Mouse (Mus musculus): ENCODE measurements around the gene Krtap2-4. TPM values are rescaled to one million over a fixed set of nuclear protein-coding genes. Genes with fewer than 3 reads are reported as not detected.
"Not testable (repeated sequence)": the region's sequence is repeated elsewhere in the genome, so short reads cannot be mapped to it uniquely, and the experiment has no call there.

The Krtap2-4 gene
- total and polyA plus RNA-seq, 3 experiments, result not detected

DNA sequence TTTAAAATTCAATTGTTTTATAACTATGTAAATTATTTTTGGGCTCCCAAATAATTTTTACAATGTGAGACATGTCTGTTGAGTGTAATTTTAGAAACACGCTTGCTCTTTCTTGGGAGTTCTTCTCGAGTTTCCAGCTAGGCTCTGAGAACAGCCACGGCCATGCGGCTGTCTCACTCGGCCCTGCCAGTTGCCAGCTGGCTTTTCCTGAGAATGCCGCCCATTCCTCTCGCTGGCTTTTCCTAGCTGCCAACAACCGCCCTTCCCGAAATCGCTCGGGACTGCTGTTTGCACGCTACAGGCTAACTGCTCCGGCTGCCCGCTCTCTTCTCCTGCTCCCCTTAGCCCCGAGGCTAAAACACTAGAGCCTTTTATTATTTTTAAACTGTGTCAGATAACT lies 31.8 kb upstream of the Krtap2-4 start:
- Histone ChIP-seq H3K27me3 (ENCODE audit: insufficient read depth, low read length) (no peaks in the 10 kb centered on the region), H3K4me1 (ENCODE audit: insufficient read depth, low read depth, low read length) (no peaks in the 10 kb centered on the region), H3K4me3 (ENCODE audit: low read depth, low read length) (no peak overlapping the region), H3K9me3 (replicated peaks) (peaks cover 19% of the 10 kb centered on the region), H3K36me3 (replicated peaks) (no peaks in the 10 kb centered on the region)
- ATAC-seq (ENCODE audit: extremely low read depth, insufficient number of reproducible peaks, low FRiP score, poor library complexity, severe bottlenecking), result no peak
- no peak for DNase-seq (ENCODE audit: low spot score)
- no peak for TF ChIP-seq GATA2 (IDR thresholded peaks at IDR 0.05; ENCODE audit: borderline replicate concordance, low read depth, low read length)
- no peak for TF ChIP-seq CTCF (IDR thresholded peaks at IDR 0.05; ENCODE audit: low read depth, low read length)
- TF ChIP-seq GATA1 (IDR thresholded peaks at IDR 0.05; ENCODE audit: borderline replicate concordance, low read length), result no peak
- no peak for TF ChIP-seq TAL1 (conservative IDR thresholded peaks at IDR 0.05; ENCODE audit: low read depth, low read length)
- TF ChIP-seq POLR2AphosphoS5 (IDR thresholded peaks at IDR 0.05; ENCODE audit: insufficient replicate concordance, low read depth, low read length), result no peak

DNA sequence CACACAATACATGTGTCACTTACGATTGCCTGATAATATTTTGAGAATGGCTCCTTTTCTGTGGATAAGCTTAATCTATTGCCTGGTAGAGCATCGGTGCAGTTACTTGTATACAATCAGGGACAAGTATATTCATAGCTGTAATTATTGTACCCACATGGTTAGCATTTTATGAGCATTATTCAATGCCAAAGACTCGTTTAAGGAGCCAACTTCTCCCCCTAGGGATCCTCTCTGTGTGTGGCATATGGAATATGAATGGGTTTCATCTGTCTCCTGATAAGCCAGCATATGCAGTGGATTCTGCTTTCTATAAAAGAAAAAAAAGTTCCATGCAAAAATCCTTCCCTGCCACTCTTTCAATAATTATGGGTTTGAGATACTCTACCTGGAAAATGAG lies 29.7 kb upstream of the Krtap2-4 start:
- Histone ChIP-seq H3K4me3 (ENCODE audit: low read depth, low read length) (no peak overlapping the region), H3K4me1 (ENCODE audit: insufficient read depth, low read depth, low read length) (no peaks in the 10 kb centered on the region), H3K9me3 (replicated peaks) (peaks cover 12% of the 10 kb centered on the region), H3K36me3 (replicated peaks) (no peaks in the 10 kb centered on the region), H3K27me3 (ENCODE audit: insufficient read depth, low read length) (no peaks in the 10 kb centered on the region)
- TF ChIP-seq GATA1 (IDR thresholded peaks at IDR 0.05; ENCODE audit: borderline replicate concordance, low read length) (no peak), POLR2AphosphoS5 (IDR thresholded peaks at IDR 0.05; ENCODE audit: insufficient replicate concordance, low read depth, low read length) (no peak), CTCF (IDR thresholded peaks at IDR 0.05; ENCODE audit: low read depth, low read length) (no peak), TAL1 (conservative IDR thresholded peaks at IDR 0.05; ENCODE audit: low read depth, low read length) (no peak), GATA2 (IDR thresholded peaks at IDR 0.05; ENCODE audit: borderline replicate concordance, low read depth, low read length) (no peak)
- DNase-seq (ENCODE audit: low spot score) (no peak), ATAC-seq (ENCODE audit: extremely low read depth, insufficient number of reproducible peaks, low FRiP score, poor library complexity, severe bottlenecking) (no peak)

DNA sequence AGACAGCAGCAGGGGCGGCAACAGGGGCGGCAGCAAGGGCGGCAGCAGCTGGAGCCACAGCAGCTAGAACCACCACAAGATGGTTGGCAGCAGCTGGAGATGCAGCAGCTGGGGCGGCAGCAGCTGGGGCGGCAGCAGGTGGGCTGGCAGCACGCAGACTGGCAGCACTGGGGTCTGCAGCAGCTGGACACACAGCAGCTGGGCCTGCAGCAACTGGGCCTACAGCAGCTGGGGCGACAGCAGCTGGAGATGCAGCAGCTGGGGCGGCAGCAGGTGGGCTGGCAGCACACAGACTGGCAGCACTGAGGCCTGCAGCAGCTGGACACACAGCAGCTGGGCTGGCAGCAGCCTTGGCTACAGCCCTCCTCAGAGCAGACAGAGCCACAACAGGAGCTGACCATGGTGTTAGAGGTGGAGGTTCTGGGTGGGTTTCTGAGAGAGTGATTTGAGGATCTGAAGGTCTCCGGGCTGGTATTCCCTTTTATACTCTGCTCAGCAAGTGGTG lies 29.0 kb upstream of the Krtap2-4 start, which contains the start of gene Krtap4-7:
Gene Krtap4-7, minus strand, starts transcription at position 455 of the 505 bp plus-strand sequence.
- Histone ChIP-seq H3K9me3 (replicated peaks) (peaks cover 16% of the 10 kb centered on the region), H3K4me3 (ENCODE audit: low read depth, low read length) (0 out of 2 replicates have a peak within 1 kb of the TSS, but pooled peaks have one; percentile 9)
- ATAC-seq (ENCODE audit: extremely low read depth, insufficient number of reproducible peaks, low FRiP score, poor library complexity, severe bottlenecking); H3K4me1 ChIP-seq (ENCODE audit: insufficient read depth, low read depth, low read length); H3K36me3 ChIP-seq (replicated peaks); H3K27me3 ChIP-seq (ENCODE audit: insufficient read depth, low read length); DNase-seq (ENCODE audit: low spot score): not testable (repeated sequence)

DNA sequence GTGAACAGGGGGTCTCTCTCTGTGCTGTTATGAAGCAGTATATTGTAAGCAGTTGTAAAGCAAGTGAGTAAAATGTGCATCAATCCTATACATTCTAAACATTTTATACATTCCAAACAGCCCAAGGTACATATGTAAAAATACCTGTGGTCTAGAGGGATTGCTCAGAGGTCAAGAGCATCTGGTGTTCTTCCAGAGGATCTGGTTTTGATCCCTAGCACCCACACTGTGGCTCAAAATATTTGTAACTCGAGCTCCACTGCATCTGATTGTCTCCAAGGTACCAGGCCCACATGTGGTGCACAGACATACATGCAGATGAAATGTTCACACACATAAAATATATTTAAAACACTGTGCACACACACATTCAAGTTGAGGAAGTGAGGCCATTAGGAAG lies 26.3 kb upstream of the Krtap2-4 start:
- no peaks in the 10 kb centered on the region for H3K4me1 ChIP-seq (ENCODE audit: insufficient read depth, low read depth, low read length)
- DNase-seq (ENCODE audit: low spot score) (no peak), ATAC-seq (ENCODE audit: extremely low read depth, insufficient number of reproducible peaks, low FRiP score, poor library complexity, severe bottlenecking) (no peak)
- H3K4me3 ChIP-seq (ENCODE audit: low read depth, low read length), result no peak overlapping the region
- no peaks in the 10 kb centered on the region for H3K36me3 ChIP-seq (replicated peaks)
- TF ChIP-seq TAL1 (conservative IDR thresholded peaks at IDR 0.05; ENCODE audit: low read depth, low read length) (no peak), GATA2 (IDR thresholded peaks at IDR 0.05; ENCODE audit: borderline replicate concordance, low read depth, low read length) (no peak), CTCF (IDR thresholded peaks at IDR 0.05; ENCODE audit: low read depth, low read length) (no peak), POLR2AphosphoS5 (IDR thresholded peaks at IDR 0.05; ENCODE audit: insufficient replicate concordance, low read depth, low read length) (no peak), GATA1 (IDR thresholded peaks at IDR 0.05; ENCODE audit: borderline replicate concordance, low read length) (no peak)
- H3K9me3 ChIP-seq (replicated peaks), result peaks cover 18% of the 10 kb centered on the region
- no peaks in the 10 kb centered on the region for H3K27me3 ChIP-seq (ENCODE audit: insufficient read depth, low read length)

DNA sequence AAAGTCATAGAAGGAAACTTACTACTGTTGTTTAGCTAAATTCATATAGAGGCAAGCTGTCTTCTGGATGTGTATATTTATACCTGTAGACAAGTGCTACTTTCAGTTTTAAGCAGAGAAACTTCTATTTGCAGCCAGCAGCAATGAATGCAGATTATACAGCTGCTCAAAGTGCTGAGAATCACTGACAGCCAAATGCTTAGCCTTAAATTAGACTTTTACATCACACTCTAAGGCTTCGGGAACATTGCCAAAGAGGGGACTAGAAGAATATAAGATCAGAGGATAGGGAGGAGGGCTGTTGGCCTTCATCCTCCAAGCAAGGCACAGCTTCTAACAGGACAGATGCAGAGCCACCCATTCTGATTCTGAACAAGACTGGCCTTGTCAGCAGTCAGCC lies 22.4 kb upstream of the Krtap2-4 start:
- DNase-seq (ENCODE audit: low spot score), result no peak
- ATAC-seq (ENCODE audit: extremely low read depth, insufficient number of reproducible peaks, low FRiP score, poor library complexity, severe bottlenecking), result no peak
- no peaks in the 10 kb centered on the region for H3K36me3 ChIP-seq (replicated peaks)
- TF ChIP-seq GATA1 (IDR thresholded peaks at IDR 0.05; ENCODE audit: borderline replicate concordance, low read length) (no peak), GATA2 (IDR thresholded peaks at IDR 0.05; ENCODE audit: borderline replicate concordance, low read depth, low read length) (no peak), POLR2AphosphoS5 (IDR thresholded peaks at IDR 0.05; ENCODE audit: insufficient replicate concordance, low read depth, low read length) (no peak), TAL1 (conservative IDR thresholded peaks at IDR 0.05; ENCODE audit: low read depth, low read length) (no peak), CTCF (IDR thresholded peaks at IDR 0.05; ENCODE audit: low read depth, low read length) (no peak)
- H3K4me3 ChIP-seq (ENCODE audit: low read depth, low read length), result no peak overlapping the region
- H3K27me3 ChIP-seq (ENCODE audit: insufficient read depth, low read length), result no peaks in the 10 kb centered on the region
- peaks cover 17% of the 10 kb centered on the region for H3K9me3 ChIP-seq (replicated peaks)
- H3K4me1 ChIP-seq (ENCODE audit: insufficient read depth, low read depth, low read length), result no peaks in the 10 kb centered on the region

DNA sequence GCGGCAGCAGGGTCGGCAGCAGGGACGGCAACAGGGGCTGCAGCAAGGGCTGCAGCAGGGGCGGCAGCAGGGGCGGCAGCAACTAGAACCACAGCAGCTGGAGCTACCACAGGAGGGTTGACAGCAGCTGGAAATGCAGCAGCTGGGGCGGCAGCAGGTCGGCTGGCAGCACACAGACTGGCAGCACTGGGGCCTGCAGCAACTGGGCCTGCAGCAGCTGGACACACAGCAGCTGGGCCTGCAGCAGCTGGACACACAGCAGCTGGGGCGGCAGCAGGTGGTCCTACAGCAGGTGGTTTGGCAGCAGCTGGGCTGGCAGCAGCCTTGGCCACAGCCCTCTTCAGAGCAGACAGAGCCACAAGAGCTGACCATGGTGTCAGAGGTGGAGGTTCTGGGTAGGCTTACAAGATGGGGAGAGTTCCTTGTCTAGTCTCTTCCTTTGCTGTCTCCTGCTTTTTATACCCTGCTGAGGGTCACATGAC lies 20.0 kb upstream of the Krtap2-4 start, which contains the start of gene Krtap4-2:
Gene Krtap4-2, minus strand, starts transcription at position 432 of the 482 bp plus-strand sequence.
- DNase-seq (ENCODE audit: low spot score) (no peak), ATAC-seq (ENCODE audit: extremely low read depth, insufficient number of reproducible peaks, low FRiP score, poor library complexity, severe bottlenecking) (no peak)
- Histone ChIP-seq H3K4me3 (ENCODE audit: low read depth, low read length) (no peak within 1 kb of the TSS), H3K27me3 (ENCODE audit: insufficient read depth, low read length) (no peaks in the 10 kb centered on the region), H3K9me3 (replicated peaks) (peaks cover 17% of the 10 kb centered on the region), H3K36me3 (replicated peaks) (no peaks in the 10 kb centered on the region), H3K4me1 (ENCODE audit: insufficient read depth, low read depth, low read length) (no peaks in the 10 kb centered on the region)
- no peak for TF ChIP-seq TAL1 (conservative IDR thresholded peaks at IDR 0.05; ENCODE audit: low read depth, low read length)
- TF ChIP-seq POLR2AphosphoS5 (IDR thresholded peaks at IDR 0.05; ENCODE audit: insufficient replicate concordance, low read depth, low read length), result no peak
- no peak for TF ChIP-seq GATA1 (IDR thresholded peaks at IDR 0.05; ENCODE audit: borderline replicate concordance, low read length)
- TF ChIP-seq CTCF (IDR thresholded peaks at IDR 0.05; ENCODE audit: low read depth, low read length), result no peak
- TF ChIP-seq GATA2 (IDR thresholded peaks at IDR 0.05; ENCODE audit: borderline replicate concordance, low read depth, low read length), result no peak
